Mouse (Mus musculus): ENCODE measurements around the gene Pip4k2a.

DNA sequence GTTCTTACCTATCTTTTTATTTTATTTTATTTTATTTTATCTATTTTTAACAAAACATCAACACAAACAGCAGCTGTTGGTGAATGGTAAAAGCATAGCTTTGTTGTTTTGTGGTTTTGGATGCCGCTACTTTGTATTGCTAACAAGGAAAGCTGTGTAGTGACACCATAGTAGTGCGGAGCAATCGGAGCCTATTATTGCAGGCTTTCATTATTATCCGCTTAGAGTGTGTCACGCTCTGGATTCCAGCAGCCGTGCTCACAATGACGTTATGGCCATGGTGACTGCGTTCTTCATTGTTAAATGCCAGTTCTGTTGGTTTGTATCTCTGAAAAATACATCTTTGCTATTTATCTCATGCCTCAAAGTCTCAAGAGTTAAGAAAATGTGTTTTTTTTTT lies 200.2 kb downstream of the Pip4k2a start:
- no peak for TF ChIP-seq POLR2A (IDR thresholded peaks at IDR 0.05; ENCODE audit: low read depth, low read length)
- TF ChIP-seq CTCF (IDR thresholded peaks at IDR 0.05; ENCODE audit: extremely low read depth, insufficient read depth, insufficient read length, insufficient replicate concordance), result no peak
